Mouse (Mus musculus): ENCODE measurements around the gene Fbrs. TPM values are rescaled to one million over a fixed set of nuclear protein-coding genes. Genes with fewer than 3 reads are reported as not detected.

Fbrs gene
- polyA plus RNA-seq, 1 experiment from 2014 or later = 9.0 TPM

- Histone ChIP-seq H3K27ac (replicated peaks) (peak overlapping the region; percentile 99), H3K4me3 (peak overlapping the region; percentile 82), H3K36me3 (replicated peaks) (peaks cover 40% of the 10 kb centered on the region), H3K27me3 (replicated peaks; ENCODE audit: low read depth, poor library complexity, severe bottlenecking) (no peaks in the 10 kb centered on the region), H3K9me3 (no peaks in the 10 kb centered on the region), H3K4me1 (peaks cover 23% of the 10 kb centered on the region)
- DNase-seq (ENCODE audit: low spot score) = peak; percentile 97
- WGBS = under 1% methylated on average over 92 of the region's 93 CpGs
Observed at GRCm38 (mm10) chr7:127512231-127513015, 33.4 kb downstream of the Fbrs start.

GRCm38 (mm10) chr7:127513016-127513390 is 34.0 kb downstream of the Fbrs start:
- Histone ChIP-seq H3K4me1 (peaks cover 23% of the 10 kb centered on the region), H3K27me3 (replicated peaks; ENCODE audit: low read depth, poor library complexity, severe bottlenecking) (no peaks in the 10 kb centered on the region), H3K9me3 (no peaks in the 10 kb centered on the region), H3K4me3 (peak overlapping the region; percentile 82), H3K27ac (replicated peaks) (peak overlapping the region; percentile 99), H3K36me3 (replicated peaks) (peaks cover 46% of the 10 kb centered on the region)
- WGBS = 50% methylated on average over 8 of the region's 8 CpGs
- no peak for DNase-seq (ENCODE audit: low spot score)

GRCm38 (mm10) chr7:127513781-127514180 is 34.8 kb downstream of the Fbrs start:
- no peak for DNase-seq (ENCODE audit: low spot score)
- 85% methylated on average over 3 of the region's 3 CpGs for WGBS
- Histone ChIP-seq H3K27me3 (replicated peaks; ENCODE audit: low read depth, poor library complexity, severe bottlenecking) (no peaks in the 10 kb centered on the region), H3K9me3 (no peaks in the 10 kb centered on the region), H3K36me3 (replicated peaks) (peaks cover 54% of the 10 kb centered on the region), H3K4me3 (peak overlapping the region; percentile 82), H3K4me1 (peaks cover 23% of the 10 kb centered on the region), H3K27ac (replicated peaks) (no peak overlapping the region)

- peaks cover 75% of the 10 kb centered on the region for H3K36me3 ChIP-seq (replicated peaks)
- H3K27me3 ChIP-seq (replicated peaks; ENCODE audit: low read depth, poor library complexity, severe bottlenecking) = no peaks in the 10 kb centered on the region
- H3K4me3 ChIP-seq = no peak overlapping the region
- H3K9me3 ChIP-seq = no peaks in the 10 kb centered on the region
- 92% methylated on average over 7 of the region's 7 CpGs for WGBS
- H3K4me1 ChIP-seq = peaks cover 21% of the 10 kb centered on the region
- DNase-seq (ENCODE audit: low spot score) = no peak
- no peak overlapping the region for H3K27ac ChIP-seq (replicated peaks)
Observed at GRCm38 (mm10) chr7:127515846-127516245, 36.8 kb downstream of the Fbrs start.

GRCm38 (mm10) chr7:127516344-127516743 is 37.3 kb downstream of the Fbrs start:
- no peak for DNase-seq (ENCODE audit: low spot score)
- Histone ChIP-seq H3K36me3 (replicated peaks) (peaks cover 80% of the 10 kb centered on the region), H3K4me3 (no peak overlapping the region), H3K9me3 (no peaks in the 10 kb centered on the region), H3K27ac (replicated peaks) (no peak overlapping the region), H3K27me3 (replicated peaks; ENCODE audit: low read depth, poor library complexity, severe bottlenecking) (no peaks in the 10 kb centered on the region), H3K4me1 (peaks cover 16% of the 10 kb centered on the region)
- 92% methylated on average over 7 of the region's 7 CpGs for WGBS

- H3K4me3 ChIP-seq = no peak within 1 kb of the TSS
- H3K36me3 ChIP-seq (replicated peaks) = peaks cover 99% of the 10 kb centered on the region
- no peaks in the 10 kb centered on the region for H3K4me1 ChIP-seq
- H3K9me3 ChIP-seq = no peaks in the 10 kb centered on the region
- no peak for DNase-seq (ENCODE audit: low spot score)
- WGBS = 94% methylated on average over 3 of the region's 3 CpGs
- H3K27me3 ChIP-seq (replicated peaks; ENCODE audit: low read depth, poor library complexity, severe bottlenecking) = no peaks in the 10 kb centered on the region
- H3K27ac ChIP-seq (replicated peaks) = no peak within 1 kb of the TSS
Observed at GRCm38 (mm10) chr7:127519284-127519683, 40.3 kb downstream of the Fbrs start, which contains the start of gene Gm42715. Gm42715 (plus strand) TSS chr7:127519584.

Small RNA genes within 50 kb of the gene (microRNA-seq; reads per million reads assigned to microRNA genes)
- not detected for gene Gm47278
- 0.91 reads per million for gene Mir7060

Other genes with a start within 250 kb of the Fbrs start
- gene Zfp553, start 246.1 kb upstream of the Fbrs start, polyA plus RNA-seq (2016; fragmentation: Nextera tagmentation; extraction: Ambion mirVana) = 73.5 and 75.8 TPM in 2 replicates
- 27.3 and 30.0 TPM in 2 replicates for gene Sept1, start 246.1 kb upstream of the Fbrs start, polyA plus RNA-seq (2016; fragmentation: Nextera tagmentation; extraction: Ambion mirVana)
- 65.1 and 69.1 TPM in 2 replicates for gene Zfp771, start 234.9 kb upstream of the Fbrs start, polyA plus RNA-seq (2016; fragmentation: Nextera tagmentation; extraction: Ambion mirVana)
- gene Dctpp1, start 218.5 kb upstream of the Fbrs start, polyA plus RNA-seq (2016; fragmentation: Nextera tagmentation; extraction: Ambion mirVana) = 363 and 380 TPM in 2 replicates
- 82.5 and 86.4 TPM in 2 replicates for gene Sephs2, start 205.1 kb upstream of the Fbrs start, polyA plus RNA-seq (2016; fragmentation: Nextera tagmentation; extraction: Ambion mirVana)
- 0.73 and 0.82 TPM in 2 replicates for gene Itgal, start 182.9 kb upstream of the Fbrs start, polyA plus RNA-seq (2016; fragmentation: Nextera tagmentation; extraction: Ambion mirVana)
- 19.7 and 20.9 TPM in 2 replicates for gene Zfp768, start 133.6 kb upstream of the Fbrs start, polyA plus RNA-seq (2016; fragmentation: Nextera tagmentation; extraction: Ambion mirVana)
- 9.0 and 9.3 TPM in 2 replicates for gene Zfp747, start 103.1 kb upstream of the Fbrs start, polyA plus RNA-seq (2016; fragmentation: Nextera tagmentation; extraction: Ambion mirVana)
- 5.1 and 6.4 TPM in 2 replicates for gene 9130019O22Rik, start 92.0 kb upstream of the Fbrs start, polyA plus RNA-seq (2016; fragmentation: Nextera tagmentation; extraction: Ambion mirVana)
- 4.6 and 5.5 TPM in 2 replicates for gene E430018J23Rik, start 85.6 kb upstream of the Fbrs start, polyA plus RNA-seq (2016; fragmentation: Nextera tagmentation; extraction: Ambion mirVana)
- 6.1 and 7.1 TPM in 2 replicates for gene Zfp764, start 72.4 kb upstream of the Fbrs start, polyA plus RNA-seq (2016; fragmentation: Nextera tagmentation; extraction: Ambion mirVana)
- gene Zfp688, start 57.1 kb upstream of the Fbrs start, polyA plus RNA-seq (2016; fragmentation: Nextera tagmentation; extraction: Ambion mirVana) = 29.0 and 32.5 TPM in 2 replicates
- gene Zfp689, start 30.0 kb upstream of the Fbrs start, polyA plus RNA-seq (2016; fragmentation: Nextera tagmentation; extraction: Ambion mirVana) = 13.4 and 17.7 TPM in 2 replicates
- gene Prr14, start 19.6 kb upstream of the Fbrs start, polyA plus RNA-seq (2016; fragmentation: Nextera tagmentation; extraction: Ambion mirVana) = 46.3 and 47.9 TPM in 2 replicates
- gene Srcap, start 32.8 kb downstream of the Fbrs start, polyA plus RNA-seq (2016; fragmentation: Nextera tagmentation; extraction: Ambion mirVana) = 55.8 and 62.8 TPM in 2 replicates
- gene Gm42715, start 40.4 kb downstream of the Fbrs start, polyA plus RNA-seq (2016; fragmentation: Nextera tagmentation; extraction: Ambion mirVana) = 16.6 and 17.8 TPM in 2 replicates
- gene Tmem265, start 82.2 kb downstream of the Fbrs start, polyA plus RNA-seq (2016; fragmentation: Nextera tagmentation; extraction: Ambion mirVana) = 5.1 and 7.3 TPM in 2 replicates
- 40.7 and 43.4 TPM in 2 replicates for gene Phkg2, start 94.1 kb downstream of the Fbrs start, polyA plus RNA-seq (2016; fragmentation: Nextera tagmentation; extraction: Ambion mirVana)
- gene Ccdc189, start 109.4 kb downstream of the Fbrs start, polyA plus RNA-seq (2016; fragmentation: Nextera tagmentation; extraction: Ambion mirVana) = 11.8 and 15.3 TPM in 2 replicates
- gene Rnf40, start 109.6 kb downstream of the Fbrs start, polyA plus RNA-seq (2016; fragmentation: Nextera tagmentation; extraction: Ambion mirVana) = 61.2 and 64.2 TPM in 2 replicates
- gene Zfp629, start 136.6 kb downstream of the Fbrs start, polyA plus RNA-seq (2016; fragmentation: Nextera tagmentation; extraction: Ambion mirVana) = 31.6 and 33.6 TPM in 2 replicates
- 60.2 and 70.0 TPM in 2 replicates for gene Bcl7c, start 229.7 kb downstream of the Fbrs start, polyA plus RNA-seq (2016; fragmentation: Nextera tagmentation; extraction: Ambion mirVana)
- 9.4 and 10.7 TPM in 2 replicates for gene Ctf1, start 233.5 kb downstream of the Fbrs start, polyA plus RNA-seq (2016; fragmentation: Nextera tagmentation; extraction: Ambion mirVana)

Data from embryonic facial prominence, embryonic 10.5 days (tissue).